Mouse (Mus musculus) spleen, postnatal 0 days (tissue): ENCODE measurements around the gene Gm7173. TPM values are rescaled to one million over a fixed set of nuclear protein-coding genes. Genes with fewer than 3 reads are reported as not detected.

Experiments used
- polyA plus RNA-seq: library from polyadenylated mRNA; unstranded; fragments of >200 nt; fragmentation: Nextera tagmentation; extraction: Ambion mirVana; gene quantifications from 2 replicates; pipeline ENCODE4 v1.2.1, GENCODE M21; 2015

Gene Gm7173
- polyA plus RNA-seq = 0.05 and 0.06 TPM in 2 replicates

DNA sequence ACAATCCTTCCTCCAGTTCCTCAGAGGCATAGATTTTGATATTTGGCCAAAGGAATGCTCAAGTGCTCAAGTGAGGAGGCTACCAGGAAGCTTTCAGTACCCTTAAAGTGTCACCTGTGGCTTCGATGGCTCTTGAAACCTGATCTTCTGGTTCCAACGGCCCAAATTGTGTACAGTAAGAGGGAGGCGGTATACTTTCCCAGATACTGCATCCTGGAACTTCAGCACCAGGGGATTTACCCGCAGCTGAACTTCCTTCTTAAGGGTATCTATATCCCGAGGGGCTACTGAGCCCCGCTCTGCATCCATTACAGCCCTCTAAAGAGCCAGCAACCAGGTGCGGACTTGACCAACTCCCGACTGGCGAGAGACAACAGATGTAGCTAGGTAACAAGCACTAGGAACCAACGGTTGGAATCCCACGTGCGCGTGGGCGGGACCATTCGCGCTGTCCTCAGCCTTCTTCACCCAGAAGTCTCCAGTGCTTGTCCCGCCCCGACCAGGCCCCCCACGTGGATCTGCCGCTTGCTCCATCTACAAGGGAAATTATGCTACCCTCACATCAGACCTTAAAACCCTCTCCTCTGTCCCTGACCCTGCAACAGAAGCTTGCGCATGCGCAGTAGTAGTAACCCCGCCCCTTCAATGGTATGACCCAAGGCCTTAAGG lies at the start of gene Gm7173:
Gene Gm7173, minus strand, starts transcription at position 309 of the 669 bp plus-strand sequence.

Other genes with a start within 250 kb of the Gm7173 start
- 2.3 and 2.7 TPM in 2 replicates for gene Mageb16, start 154.2 kb upstream of the Gm7173 start, polyA plus RNA-seq